Mouse (Mus musculus) forebrain, embryonic 13.5 days (tissue): Measurements from ENCODE around the gene Eepd1. TPM values are rescaled to one million over a fixed set of nuclear protein-coding genes. Genes with fewer than 3 reads are reported as not detected.
A peak's percentile ranks its signal among the peaks of the same experiment; 100 is the strongest.

ENCODE experiments used
- ATAC-seq: fragments of 200-750 bp; cut with Nextera tagmentation; 2 replicates; pipeline ENCODE4 v1.8.0; 2017
- H3K27ac ChIP-seq: fragments of 300-500 bp; sonication (generic); 2 replicates; pipeline ENCODE4 v1.5.1; 2015; ENCODE audit warnings: inconsistent platforms, mild to moderate bottlenecking, moderate library complexity
- H3K27me3 ChIP-seq: fragments of 300-500 bp; sonication (generic); 2 replicates; pipeline ENCODE4 v1.6.1; 2015; ENCODE audit warnings: mild to moderate bottlenecking, inconsistent platforms
- H3K36me3 ChIP-seq: fragments of 300-500 bp; sonication (generic); 2 replicates; pipeline ENCODE4 v1.6.1; 2015; ENCODE audit warnings: mild to moderate bottlenecking, inconsistent platforms; ENCODE audit not compliant: poor library complexity, severe bottlenecking
- H3K4me1 ChIP-seq: fragments of 300-500 bp; sonication (generic); 2 replicates; pipeline ENCODE4 v1.6.1; 2015; ENCODE audit warnings: inconsistent platforms
- H3K4me2 ChIP-seq: fragments of 300-500 bp; sonication (generic); 2 replicates; pipeline ENCODE4 v1.6.1; 2015; ENCODE audit warnings: inconsistent platforms, mild to moderate bottlenecking, moderate library complexity
- H3K4me3 ChIP-seq: fragments of 300-500 bp; sonication (generic); 2 replicates; pipeline ENCODE4 v1.5.1; 2015; ENCODE audit warnings: mild to moderate bottlenecking, inconsistent platforms
- H3K9ac ChIP-seq: fragments of 300-500 bp; sonication (generic); 2 replicates; pipeline ENCODE4 v1.6.1; 2015; ENCODE audit warnings: mild to moderate bottlenecking, inconsistent platforms
- H3K9me3 ChIP-seq: fragments of 300-500 bp; sonication (generic); replicated peaks from 2 replicates; pipeline ENCODE4 v1.6.1; 2016; ENCODE audit warnings: inconsistent platforms
- whole genome bisulfite sequencing: fragments of 180-500 bp; shearing (Covaris S2); methylation state at CpG from one replicate; pipeline ENCODE4 v1.1.7; 2015; 5-methylcytosine and 5-hydroxymethylcytosine counted together
- polyA plus RNA-seq: library from polyadenylated mRNA; unstranded; fragments of >200 nt; fragmentation: Nextera tagmentation; extraction: Ambion mirVana; gene quantifications from 2 replicates; pipeline ENCODE4 v1.2.1, GENCODE M21; 2015

Eepd1 gene
- polyA plus RNA-seq, 1 experiment from 2014 or later: 8.1 TPM

DNA sequence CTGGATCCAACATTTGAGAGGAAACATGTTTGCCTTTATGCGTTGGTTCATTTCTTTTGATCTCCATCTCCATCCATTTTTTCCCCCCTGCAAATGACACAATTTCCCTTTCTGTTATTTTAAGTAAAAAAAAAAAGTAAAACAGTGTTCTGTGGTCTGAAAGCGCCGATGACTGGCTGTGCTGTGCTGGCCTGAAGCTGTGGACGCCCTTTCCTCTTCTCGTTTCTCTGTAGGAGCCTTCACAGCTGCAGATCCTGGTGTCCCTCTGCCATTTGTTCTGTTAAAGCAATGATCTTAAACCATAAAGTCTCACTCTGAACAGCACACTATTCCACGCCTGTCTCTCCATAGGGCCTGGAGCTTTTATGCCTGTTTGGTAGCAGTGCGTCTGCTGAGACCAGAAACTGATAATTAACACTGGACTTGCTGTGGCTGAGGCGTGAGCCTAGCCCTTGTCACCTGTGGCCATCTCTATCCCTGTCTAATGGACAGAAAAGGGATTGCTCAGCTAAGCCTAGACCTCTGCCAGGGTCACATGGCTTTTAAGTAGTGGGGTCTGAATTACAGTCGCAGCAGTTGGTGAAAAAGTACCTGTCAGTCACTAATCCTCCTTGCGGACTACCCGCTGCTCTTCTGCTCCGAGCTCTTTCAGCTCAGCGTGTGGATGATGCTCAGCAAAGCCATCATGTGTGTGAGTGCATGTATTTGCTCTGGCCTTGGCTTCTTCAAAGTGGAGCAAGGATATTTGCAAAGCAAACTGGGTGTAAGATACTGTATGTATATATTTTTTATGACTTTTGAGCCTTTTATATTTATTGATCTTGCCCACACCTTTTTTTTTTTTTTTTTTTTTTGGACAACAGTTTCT lies 9.2 kb downstream of the Eepd1 start:
- WGBS: 57% methylated on average over 13 of the region's 13 CpGs
- H3K27ac ChIP-seq: no peak overlapping the region
- H3K9ac ChIP-seq: no peak overlapping the region
- peak; percentile 78 for ATAC-seq
- no peak overlapping the region for H3K4me2 ChIP-seq
- H3K36me3 ChIP-seq: no peaks in the 10 kb centered on the region
- H3K9me3 ChIP-seq: no peaks in the 10 kb centered on the region
- peaks cover 18% of the 10 kb centered on the region for H3K4me1 ChIP-seq
- H3K4me3 ChIP-seq: no peak overlapping the region
- no peaks in the 10 kb centered on the region for H3K27me3 ChIP-seq

DNA sequence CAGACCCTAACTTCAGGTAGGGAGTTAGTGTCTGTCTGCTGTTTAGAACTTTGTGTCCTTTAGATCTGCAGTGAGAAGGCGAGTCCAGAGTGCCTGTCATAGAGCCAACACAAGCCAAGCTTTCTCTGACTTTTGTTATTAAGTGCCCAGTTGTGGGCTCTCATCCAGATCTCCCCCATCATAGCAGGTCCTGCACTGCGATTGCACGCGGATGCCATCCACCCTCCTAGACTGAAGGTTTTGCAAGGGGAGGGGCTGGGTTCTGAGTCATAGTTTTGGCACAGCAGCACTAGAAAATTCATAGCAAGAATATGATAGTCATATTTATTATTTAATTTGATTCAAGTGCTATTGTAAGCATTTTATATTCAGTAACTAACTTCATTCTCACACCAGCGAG lies 12.6 kb downstream of the Eepd1 start:
- no peaks in the 10 kb centered on the region for H3K27me3 ChIP-seq
- ATAC-seq: no peak
- no peak overlapping the region for H3K4me2 ChIP-seq
- no peak overlapping the region for H3K4me3 ChIP-seq
- H3K9me3 ChIP-seq: no peaks in the 10 kb centered on the region
- H3K27ac ChIP-seq: no peak overlapping the region
- WGBS: 93% methylated on average over 5 of the region's 5 CpGs
- no peak overlapping the region for H3K9ac ChIP-seq
- H3K36me3 ChIP-seq: no peaks in the 10 kb centered on the region
- 0 out of 2 replicates have a peak, but pooled peaks cover 2% of the 10 kb centered on the region for H3K4me1 ChIP-seq

DNA sequence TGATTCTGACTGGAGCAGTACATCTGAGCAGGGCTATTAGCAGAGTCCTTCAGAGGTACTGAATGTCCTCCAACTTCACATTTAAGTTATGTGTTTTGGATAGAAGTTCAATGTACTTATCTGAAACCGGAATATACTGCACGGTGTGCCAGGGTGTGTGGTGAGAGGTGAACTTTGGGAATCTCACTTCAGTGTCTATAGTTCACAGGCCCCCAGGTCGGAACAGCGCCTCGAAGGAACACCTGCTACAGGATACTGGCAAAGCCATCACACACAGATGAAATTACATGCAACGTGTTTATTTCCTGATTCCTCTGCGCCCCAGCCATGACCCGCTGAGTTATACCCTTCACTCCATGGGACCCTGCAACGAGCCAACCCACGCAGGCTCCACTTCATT lies 14.3 kb downstream of the Eepd1 start:
- Histone ChIP-seq H3K27ac (no peak overlapping the region), H3K4me1 (no peaks in the 10 kb centered on the region), H3K27me3 (no peaks in the 10 kb centered on the region), H3K9me3 (no peaks in the 10 kb centered on the region), H3K9ac (no peak overlapping the region), H3K4me3 (no peak overlapping the region), H3K4me2 (no peak overlapping the region), H3K36me3 (no peaks in the 10 kb centered on the region)
- ATAC-seq: no peak
- 98% methylated on average over 10 of the region's 10 CpGs for WGBS

DNA sequence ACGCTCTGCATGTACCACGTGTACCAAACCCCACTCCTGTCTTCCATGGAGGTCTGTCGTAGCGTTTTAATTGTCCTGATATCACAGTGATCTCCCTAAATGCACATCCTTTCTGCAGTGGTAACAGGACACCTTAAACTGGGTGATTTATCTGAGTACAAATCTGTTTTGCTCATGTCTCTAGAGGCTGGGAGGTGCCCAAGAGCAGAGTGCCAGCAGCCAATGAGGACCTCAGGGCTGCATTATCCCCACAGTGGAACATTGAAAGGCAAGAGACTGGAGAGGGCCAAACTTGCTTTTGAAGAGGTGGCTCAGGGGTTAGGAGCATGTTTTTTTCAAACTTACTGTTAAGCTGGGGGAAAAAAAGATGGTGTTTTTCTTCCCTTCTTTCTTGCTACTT lies 14.8 kb downstream of the Eepd1 start:
- Histone ChIP-seq H3K9ac (no peak overlapping the region), H3K4me2 (no peak overlapping the region), H3K4me1 (no peaks in the 10 kb centered on the region), H3K4me3 (no peak overlapping the region), H3K9me3 (no peaks in the 10 kb centered on the region), H3K36me3 (no peaks in the 10 kb centered on the region), H3K27me3 (no peaks in the 10 kb centered on the region), H3K27ac (no peak overlapping the region)
- no peak for ATAC-seq
- 90% methylated on average over 4 of the region's 4 CpGs for WGBS

DNA sequence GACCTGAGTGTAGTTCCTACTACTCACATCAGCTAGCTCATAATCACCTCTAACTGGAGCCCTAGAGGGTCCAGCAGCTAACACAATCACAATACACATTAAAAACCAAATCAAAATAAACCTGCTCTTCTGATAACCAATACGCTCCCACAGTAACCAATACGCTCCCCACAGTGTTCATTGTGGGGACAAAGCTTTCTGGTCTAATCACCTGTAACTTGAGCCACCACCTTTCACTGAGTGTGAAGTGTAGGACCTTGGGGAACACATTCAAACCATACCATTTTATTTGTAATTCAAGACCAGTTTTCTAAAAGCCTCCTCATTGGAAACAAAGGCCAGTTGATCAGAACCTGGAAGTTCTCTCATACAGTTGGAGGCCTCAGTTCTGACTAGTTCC lies 15.4 kb downstream of the Eepd1 start:
- H3K4me3 ChIP-seq: no peak overlapping the region
- H3K9me3 ChIP-seq: no peaks in the 10 kb centered on the region
- H3K36me3 ChIP-seq: no peaks in the 10 kb centered on the region
- no peak overlapping the region for H3K4me2 ChIP-seq
- no peak overlapping the region for H3K27ac ChIP-seq
- no peak for ATAC-seq
- H3K27me3 ChIP-seq: no peaks in the 10 kb centered on the region
- WGBS: 83% methylated on average over 2 of the region's 2 CpGs
- H3K9ac ChIP-seq: no peak overlapping the region
- no peaks in the 10 kb centered on the region for H3K4me1 ChIP-seq

DNA sequence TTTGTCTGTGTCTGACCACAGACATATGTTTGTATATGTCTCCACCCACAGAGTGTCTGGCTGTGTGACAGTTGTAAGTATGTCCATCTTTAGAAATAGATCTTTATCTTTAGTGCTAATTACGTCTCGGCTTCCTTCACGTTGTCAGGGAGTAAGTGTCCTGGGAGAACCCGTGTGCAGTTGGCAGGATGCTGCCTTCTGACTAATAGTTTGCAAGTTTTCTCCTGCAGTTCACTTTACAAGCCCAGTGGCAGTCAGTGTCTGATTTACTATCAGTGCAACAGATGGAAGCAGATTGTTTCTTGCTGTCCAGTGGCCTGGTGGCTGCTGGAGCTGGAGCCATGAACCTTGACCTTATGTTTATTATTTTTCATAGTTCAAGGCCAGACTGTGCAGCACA lies 17.4 kb downstream of the Eepd1 start:
- H3K4me3 ChIP-seq: no peak overlapping the region
- H3K27me3 ChIP-seq: no peaks in the 10 kb centered on the region
- no peaks in the 10 kb centered on the region for H3K4me1 ChIP-seq
- no peak overlapping the region for H3K4me2 ChIP-seq
- no peak overlapping the region for H3K9ac ChIP-seq
- WGBS: 86% methylated on average over 4 of the region's 4 CpGs
- H3K9me3 ChIP-seq: no peaks in the 10 kb centered on the region
- H3K27ac ChIP-seq: no peak overlapping the region
- no peaks in the 10 kb centered on the region for H3K36me3 ChIP-seq
- ATAC-seq: no peak

DNA sequence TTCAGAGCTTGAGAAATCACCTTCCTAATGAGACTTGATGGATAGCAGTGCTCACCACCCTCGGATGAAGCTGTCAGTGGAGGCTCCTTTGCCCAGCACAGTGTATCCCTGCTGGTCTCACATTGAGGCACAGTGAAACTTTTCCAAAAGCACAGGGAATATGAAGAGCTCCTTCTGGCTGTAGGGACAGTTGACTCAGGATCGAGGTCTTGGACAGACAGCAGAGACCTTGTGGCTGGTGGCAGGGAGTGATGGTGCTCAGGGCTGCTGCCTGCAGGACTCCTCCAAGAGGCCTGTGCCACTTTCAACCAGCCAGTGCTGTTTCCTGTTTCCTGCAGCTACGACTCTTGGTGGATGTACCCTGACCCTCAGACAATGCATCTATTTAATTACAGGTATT lies 18.0 kb downstream of the Eepd1 start:
- Histone ChIP-seq H3K36me3 (no peaks in the 10 kb centered on the region), H3K4me3 (no peak overlapping the region), H3K27me3 (no peaks in the 10 kb centered on the region), H3K27ac (no peak overlapping the region), H3K9ac (no peak overlapping the region), H3K9me3 (no peaks in the 10 kb centered on the region), H3K4me2 (no peak overlapping the region), H3K4me1 (peaks cover 3% of the 10 kb centered on the region; the same call in 1 of the 2 replicates)
- WGBS: 77% methylated on average over 3 of the region's 3 CpGs
- ATAC-seq: no peak

DNA sequence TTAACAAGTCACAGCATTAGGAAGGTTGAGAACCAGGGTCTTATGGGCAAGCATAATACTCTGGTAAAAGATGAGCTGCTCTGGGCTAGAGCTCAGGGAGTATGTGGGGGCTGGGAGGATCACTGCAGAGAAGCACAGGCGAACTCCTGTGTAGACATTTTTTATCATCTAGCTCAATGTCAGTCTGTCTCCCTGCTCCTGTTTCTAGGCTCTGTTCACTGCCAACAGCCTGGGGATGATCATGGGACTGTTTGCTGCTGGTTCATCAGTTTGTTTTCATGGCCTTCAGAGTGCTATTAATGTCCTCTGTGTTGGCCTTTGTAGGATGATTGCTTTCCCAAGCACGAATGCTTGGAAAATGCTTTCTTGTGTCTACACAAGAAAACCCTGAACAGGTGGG lies 18.7 kb downstream of the Eepd1 start:
- no peaks in the 10 kb centered on the region for H3K9me3 ChIP-seq
- H3K27ac ChIP-seq: no peak overlapping the region
- no peaks in the 10 kb centered on the region for H3K36me3 ChIP-seq
- H3K27me3 ChIP-seq: no peaks in the 10 kb centered on the region
- H3K4me1 ChIP-seq: peaks cover 10% of the 10 kb centered on the region
- WGBS: 90% methylated on average over 2 of the region's 2 CpGs
- no peak overlapping the region for H3K9ac ChIP-seq
- H3K4me2 ChIP-seq: no peak overlapping the region
- H3K4me3 ChIP-seq: no peak overlapping the region
- ATAC-seq: no peak

DNA sequence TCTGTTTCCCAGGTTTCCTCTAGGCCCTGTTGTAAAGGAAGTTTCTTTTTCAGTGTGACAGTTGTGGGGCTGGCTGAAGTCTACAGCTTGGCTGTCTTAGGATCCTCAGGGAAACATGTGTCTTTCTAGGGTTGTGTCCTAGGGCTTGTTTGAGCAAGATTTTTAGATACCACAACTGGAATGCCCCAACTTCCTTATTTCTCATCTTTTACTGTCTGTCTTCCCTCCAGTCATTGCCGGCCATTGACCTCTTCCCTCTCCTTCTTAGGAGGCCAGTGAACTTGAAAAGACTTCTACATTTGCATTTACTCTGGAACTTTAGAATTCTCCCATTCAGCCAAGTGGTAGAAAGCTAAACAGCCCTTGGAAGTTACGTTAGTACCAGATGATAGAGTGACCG lies 27.5 kb downstream of the Eepd1 start:
- WGBS: 93% methylated on average over 3 of the region's 3 CpGs
- no peaks in the 10 kb centered on the region for H3K36me3 ChIP-seq
- no peaks in the 10 kb centered on the region for H3K27me3 ChIP-seq
- no peak overlapping the region for H3K4me2 ChIP-seq
- H3K9ac ChIP-seq: no peak overlapping the region
- H3K4me3 ChIP-seq: no peak overlapping the region
- no peak for ATAC-seq
- H3K9me3 ChIP-seq: no peaks in the 10 kb centered on the region
- no peak overlapping the region for H3K27ac ChIP-seq
- peaks cover 17% of the 10 kb centered on the region for H3K4me1 ChIP-seq

DNA sequence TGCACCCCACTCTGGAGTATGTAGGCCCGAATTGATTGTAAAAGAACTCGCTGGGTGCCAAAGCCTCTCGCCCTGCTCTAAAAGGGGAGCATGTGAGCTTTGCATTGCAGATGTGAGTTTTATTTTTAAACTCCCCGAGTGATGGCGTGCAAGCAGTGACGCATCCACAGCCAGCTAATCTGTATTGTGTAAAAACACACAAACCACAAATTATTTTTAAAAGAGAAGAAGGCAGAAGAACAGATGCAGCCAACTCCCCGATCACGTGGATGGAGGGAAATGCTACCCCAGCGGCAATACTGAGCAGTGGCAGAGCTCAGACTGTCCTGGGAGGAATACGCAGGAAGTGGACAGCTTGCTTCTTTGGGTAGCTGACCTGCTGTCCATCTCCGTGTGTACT lies 29.2 kb downstream of the Eepd1 start:
- Histone ChIP-seq H3K9me3 (no peaks in the 10 kb centered on the region), H3K36me3 (no peaks in the 10 kb centered on the region), H3K4me3 (no peak overlapping the region), H3K9ac (no peak overlapping the region), H3K27ac (no peak overlapping the region), H3K4me1 (peaks cover 2% of the 10 kb centered on the region; the same call in 1 of the 2 replicates), H3K27me3 (no peaks in the 10 kb centered on the region), H3K4me2 (no peak overlapping the region)
- 90% methylated on average over 11 of the region's 11 CpGs for WGBS
- ATAC-seq: no peak

DNA sequence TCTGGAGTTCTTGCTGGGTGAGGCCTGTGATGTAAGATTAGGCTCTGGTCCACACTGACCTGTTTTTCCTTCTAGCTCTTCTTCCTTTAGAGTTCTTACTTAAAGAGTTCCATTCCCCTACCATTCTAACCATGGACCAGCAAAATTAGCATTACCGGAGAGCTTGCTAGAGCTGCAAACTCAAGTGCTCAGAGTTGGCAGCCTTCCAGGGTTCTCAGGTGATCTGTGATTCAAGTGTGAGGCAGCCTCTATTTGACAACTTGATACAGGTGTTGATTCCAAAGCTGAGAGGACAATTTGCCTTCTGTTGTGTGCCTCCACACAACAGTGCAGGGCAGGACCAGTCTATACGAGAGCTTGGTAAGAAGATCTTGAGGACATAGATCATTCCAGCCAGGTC lies 31.7 kb downstream of the Eepd1 start:
- Histone ChIP-seq H3K9me3 (no peaks in the 10 kb centered on the region), H3K4me2 (no peak overlapping the region), H3K36me3 (no peaks in the 10 kb centered on the region), H3K4me3 (no peak overlapping the region), H3K4me1 (no peaks in the 10 kb centered on the region), H3K9ac (no peak overlapping the region), H3K27me3 (no peaks in the 10 kb centered on the region), H3K27ac (no peak overlapping the region)
- 69% methylated on average over 2 of the region's 2 CpGs for WGBS
- ATAC-seq: 0 out of 2 replicates have a peak, but pooled peaks have one; percentile 21

DNA sequence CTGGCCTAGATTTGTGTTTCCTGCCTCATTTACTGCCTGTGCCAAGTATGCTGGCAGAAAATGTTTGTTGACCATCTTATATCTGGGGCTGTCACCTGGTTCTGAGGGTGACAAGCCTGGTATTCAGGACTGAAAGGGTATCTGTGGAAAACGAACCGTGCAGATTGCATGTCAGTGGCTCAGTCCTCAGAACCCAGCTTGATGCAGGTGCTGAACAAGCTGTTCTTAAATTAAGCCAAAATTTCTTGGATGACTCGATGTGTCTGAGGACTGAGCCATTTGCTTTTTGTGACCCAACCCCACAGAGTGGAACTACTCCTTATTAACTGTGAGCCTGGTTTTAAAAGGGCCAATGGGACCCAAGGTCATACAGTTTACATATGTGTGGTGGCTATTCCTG lies 32.2 kb downstream of the Eepd1 start:
- 0 out of 2 replicates have a peak, but pooled peaks have one; percentile 13 for ATAC-seq
- H3K9me3 ChIP-seq: no peaks in the 10 kb centered on the region
- no peak overlapping the region for H3K4me3 ChIP-seq
- H3K4me2 ChIP-seq: no peak overlapping the region
- no peaks in the 10 kb centered on the region for H3K4me1 ChIP-seq
- H3K36me3 ChIP-seq: no peaks in the 10 kb centered on the region
- H3K27ac ChIP-seq: no peak overlapping the region
- no peaks in the 10 kb centered on the region for H3K27me3 ChIP-seq
- no peak overlapping the region for H3K9ac ChIP-seq
- 89% methylated on average over 3 of the region's 3 CpGs for WGBS

DNA sequence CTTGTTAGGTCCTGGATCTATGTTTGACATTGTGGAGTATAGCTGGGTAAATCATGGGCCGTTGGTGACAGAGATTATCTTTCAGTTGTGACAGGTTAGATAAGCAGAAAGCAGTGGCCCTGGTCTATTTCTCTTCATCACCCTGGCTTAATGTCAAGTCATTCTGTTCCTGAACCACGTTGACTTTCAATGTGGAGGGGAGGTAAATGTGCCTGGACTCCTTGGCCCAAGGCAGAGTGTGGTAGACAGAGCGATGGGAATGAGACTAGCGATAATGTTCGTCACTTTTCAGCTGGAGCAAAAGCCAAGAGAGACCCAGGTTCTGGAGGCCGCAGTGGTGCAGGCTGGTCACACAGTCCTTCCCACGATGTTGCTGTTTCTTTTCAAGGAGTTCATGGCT lies 35.3 kb downstream of the Eepd1 start:
- no peak overlapping the region for H3K4me2 ChIP-seq
- H3K27me3 ChIP-seq: no peaks in the 10 kb centered on the region
- WGBS: 83% methylated on average over 7 of the region's 7 CpGs
- no peaks in the 10 kb centered on the region for H3K36me3 ChIP-seq
- no peak overlapping the region for H3K27ac ChIP-seq
- H3K4me3 ChIP-seq: no peak overlapping the region
- no peaks in the 10 kb centered on the region for H3K9me3 ChIP-seq
- no peak overlapping the region for H3K9ac ChIP-seq
- no peak for ATAC-seq
- peaks cover 9% of the 10 kb centered on the region; the same call in 1 of the 2 replicates for H3K4me1 ChIP-seq
